Comparison of ENCODE assay signal across 8 mouse cellular contexts in genomic region chr13:54955695-54956471, GRCm38 (mm10). TPM values are rescaled to one million over a fixed set of nuclear protein-coding genes. Genes with fewer than 3 reads are reported as not detected.
DNase-seq lines count a peak whose midpoint lies in the region; ATAC-seq and TF ChIP-seq lines count a peak whose summit lies in the region.

No protein-coding gene starts in this region.

- H3K27me3 ChIP-seq in spleen, adult 2 months (ENCODE audit: control insufficient read depth, insufficient read depth, low read length), result peaks cover 9% of the 10 kb centered on the region; the same call in 1 of the 2 replicates
- H3K27me3 ChIP-seq in heart, embryonic 13.5 days (replicated peaks), result peaks cover 97% of the 10 kb centered on the region
- H3K27me3 ChIP-seq in splenic B cell, adult 2 months (ENCODE audit: control insufficient read depth, insufficient read depth, low read length, poor library complexity, severe bottlenecking), result no peaks in the 10 kb centered on the region

- WGBS in spleen, adult 2 months, result 2% methylated on average over 61 of the region's 61 CpGs
- under 1% methylated on average over 60 of the region's 61 CpGs for WGBS in heart, embryonic 13.5 days

- no peak for DNase-seq in spleen, adult 2 months (ENCODE audit: low read depth in 1 of 2, low spot score in 2 of 2)
- DNase-seq in spleen, postnatal 14 days (ENCODE audit: low spot score in 2 of 2), result no peak
- DNase-seq in embryo, embryonic 10 days (ENCODE audit: low spot score), result peak; percentile 78
- DNase-seq in kidney, postnatal 25 days, result peak; percentile 23 to 51
- DNase-seq in lung, postnatal 4 days, result peak; percentile 13 to 66
- peak; percentile 27 for DNase-seq in splenic B cell, adult 2 months (ENCODE audit: low read depth, low spot score)
- no peak for DNase-seq in layer of hippocampus, postnatal 14 days (ENCODE audit: low spot score in 2 of 2)

- peak overlapping the region; percentile 95 for H3K4me2 ChIP-seq in heart, embryonic 13.5 days

- H3K4me3 ChIP-seq in spleen, adult 2 months (ENCODE audit: extremely low read depth, insufficient read depth, insufficient read length), result peak overlapping the region; percentile 46; the same call in 1 of the 2 replicates
- H3K4me3 ChIP-seq in heart, embryonic 13.5 days, result peak overlapping the region; percentile 60

- TF ChIP-seq POLR2A in spleen, adult 2 months (IDR thresholded peaks at IDR 0.05; ENCODE audit: low read depth, low read length), result no peak

- no peak overlapping the region for H3K27ac ChIP-seq in spleen, adult 2 months (ENCODE audit: insufficient read depth, low read length)
- no peak overlapping the region for H3K27ac ChIP-seq in heart, embryonic 13.5 days (replicated peaks)

- no peak for TF ChIP-seq CTCF in spleen, adult 2 months (IDR thresholded peaks at IDR 0.05; ENCODE audit: extremely low read depth, insufficient read depth, insufficient read length, insufficient replicate concordance)

- ATAC-seq in heart, embryonic 13.5 days (ENCODE audit: extremely low read depth, insufficient number of reproducible peaks, low FRiP score, low TSS enrichment), result no peak

- no peaks in the 10 kb centered on the region for H3K9me3 ChIP-seq in heart, embryonic 13.5 days

- H3K36me3 ChIP-seq in spleen, adult 2 months (ENCODE audit: control insufficient read depth, insufficient read depth, low read length), result no peaks in the 10 kb centered on the region
- H3K36me3 ChIP-seq in heart, embryonic 13.5 days, result no peaks in the 10 kb centered on the region
- no peaks in the 10 kb centered on the region for H3K36me3 ChIP-seq in splenic B cell, adult 2 months (ENCODE audit: control insufficient read depth, insufficient read depth, low read length, poor library complexity, severe bottlenecking)

- H3K9ac ChIP-seq in heart, embryonic 13.5 days, result peak overlapping the region; percentile 75

- H3K4me1 ChIP-seq in spleen, adult 2 months (ENCODE audit: control insufficient read depth, insufficient read depth, insufficient read length), result no peaks in the 10 kb centered on the region; the same call in 1 of the 2 replicates
- peaks cover 10% of the 10 kb centered on the region for H3K4me1 ChIP-seq in heart, embryonic 13.5 days

RNA-seq across cellular contexts. Expression of gene Unc5a, which starts 6.7 kb away (rescaled TPM):
- 3.9 and 4.1 TPM in 2 replicates for polyA plus RNA-seq in spleen, adult 2 months (2012; rRNA removed)
- polyA plus RNA-seq in heart, embryonic 13.5 days (2015; fragmentation: Nextera tagmentation; extraction: Ambion mirVana), result 2.3 and 2.6 TPM in 2 replicates
- 100 to 1,000 TPM; 109 to 110 TPM for total RNA-seq in layer of hippocampus, postnatal 14 days (2021)

Comparison
In these comparisons a context has a peak if more than half of its experiments do, and no peak if none do; other contexts are left out.
1. DNase-seq: peak in embryo, embryonic 10 days (single experiment), kidney, postnatal 25 days (2 of 2), lung, postnatal 4 days (2 of 2) and splenic B cell, adult 2 months (single experiment); none in spleen, adult 2 months (0 of 2), spleen, postnatal 14 days (0 of 2) and layer of hippocampus, postnatal 14 days (0 of 2).